Mouse (Mus musculus) CH12.LX (cell line): ENCODE measurements at regions not wholly inside any gene's neighbourhood (a gene's known extent, or its start where the extent isn't known, plus 50 kb on each side); places are given as distances from the start of the nearest gene placed in this dataset.

Experiments
- DNase-seq: peaks from one replicate; pipeline ENCODE4 v3.0.0-alpha.2; 2013; ENCODE audit errors: extremely low read depth
- H3K27ac ChIP-seq: 2 replicates; pipeline ENCODE4 v1.5.1; 2012; ENCODE audit warnings: low read depth, mild to moderate bottlenecking, control low read depth, moderate library complexity; ENCODE audit not compliant: insufficient read depth
- H3K27me3 ChIP-seq: replicated peaks from 2 replicates; pipeline ENCODE3; 2012; ENCODE audit warnings: inconsistent platforms
- H3K36me3 ChIP-seq, 2 experiments: replicated peaks in 1 of 2; 2 replicates each; pipeline versions ENCODE3 to v1.6.1; 2012; ENCODE audit warnings: inconsistent platforms in 1 of 2, low read length in 1 of 2, mild to moderate bottlenecking in 1 of 2, mixed read lengths in 1 of 2, moderate library complexity in 1 of 2; ENCODE audit not compliant: control insufficient read depth in 1 of 2, insufficient read depth in 1 of 2
- H3K4me1 ChIP-seq, 2 experiments: 2 replicates each; pipeline ENCODE4 v1.6.1; 2012; ENCODE audit warnings: inconsistent platforms in 1 of 2, moderate library complexity in 1 of 2; ENCODE audit not compliant: insufficient read depth in 2 of 2, control insufficient read depth in 1 of 2
- H3K4me2 ChIP-seq: 2 replicates; pipeline ENCODE4 v1.6.1; 2012; ENCODE audit warnings: low read depth, mild to moderate bottlenecking, control low read depth; ENCODE audit not compliant: poor library complexity, insufficient read depth, severe bottlenecking
- H3K4me3 ChIP-seq, 3 experiments: fragments of 150-350 bp in 1 of 3; sonication (generic) in 1 of 3; replicated peaks in 1 of 3; 2 replicates each; pipeline versions ENCODE3 to v1.5.1; 2011 to 2012; ENCODE audit warnings: low read depth in 2 of 3, low read length in 2 of 3, mild to moderate bottlenecking in 2 of 3, moderate library complexity in 2 of 3, control low read depth in 1 of 3, improper control_type of control experiment in 1 of 3, inconsistent platforms in 1 of 3, mixed read lengths in 1 of 3; ENCODE audit not compliant: poor library complexity in 1 of 3
- H3K79me2 ChIP-seq: replicated peaks from 2 replicates; pipeline ENCODE4 v1.6.1; 2012; ENCODE audit warnings: mild to moderate bottlenecking, moderate library complexity; ENCODE audit not compliant: control insufficient read depth, poor library complexity, insufficient read depth, severe bottlenecking; ENCODE audit errors: extremely low read depth
- H3K9ac ChIP-seq: 2 replicates; pipeline ENCODE4 v1.6.1; 2012; ENCODE audit warnings: low read depth, mild to moderate bottlenecking, control low read depth, moderate library complexity; ENCODE audit not compliant: insufficient read depth
- H3K9me3 ChIP-seq: replicated peaks from 2 replicates; pipeline ENCODE3; 2012; ENCODE audit warnings: low read length, inconsistent platforms, mixed read lengths
- BHLHE40 ChIP-seq: IDR thresholded peaks from 2 replicates; pipeline ENCODE4 v1.6.1; 2011; ENCODE audit warnings: mild to moderate bottlenecking, low read depth, low read length, improper control_type of control experiment
- CHD1 ChIP-seq: IDR thresholded peaks from 2 replicates; pipeline ENCODE4 v1.6.1; 2012; ENCODE audit warnings: low read depth, low read length, improper control_type of control experiment, inconsistent platforms
- E2F4 ChIP-seq: IDR thresholded peaks from 2 replicates; pipeline ENCODE4 v1.6.1; 2011; ENCODE audit warnings: low read depth, low read length, improper control_type of control experiment; ENCODE audit not compliant: insufficient replicate concordance
- EP300 ChIP-seq: IDR thresholded peaks from 2 replicates; pipeline ENCODE4 v1.6.1; 2011; ENCODE audit warnings: low read length, improper control_type of control experiment
- GABPA ChIP-seq: IDR thresholded peaks from 2 replicates; pipeline ENCODE4 v1.6.1; 2012; ENCODE audit warnings: low read depth, low read length, improper control_type of control experiment, inconsistent platforms; ENCODE audit not compliant: insufficient replicate concordance
- IRF4 ChIP-seq: IDR thresholded peaks from 2 replicates; pipeline ENCODE4 v1.6.1; 2014; ENCODE audit warnings: low read depth, mild to moderate bottlenecking, inconsistent platforms, low read length, improper control_type of control experiment
- MAFK ChIP-seq: IDR thresholded peaks from 2 replicates; pipeline ENCODE4 v1.6.1; 2011; ENCODE audit warnings: low read length, improper control_type of control experiment; ENCODE audit not compliant: insufficient replicate concordance
- MAZ ChIP-seq: IDR thresholded peaks from 2 replicates; pipeline ENCODE4 v1.6.1; 2012; ENCODE audit warnings: low read depth, mild to moderate bottlenecking, inconsistent platforms, low read length, improper control_type of control experiment, moderate library complexity
- MEF2A ChIP-seq: IDR thresholded peaks from 2 replicates; pipeline ENCODE4 v1.6.1; 2014; ENCODE audit warnings: low read depth, mild to moderate bottlenecking, inconsistent platforms, low read length, improper control_type of control experiment, borderline replicate concordance
- MXI1 ChIP-seq: IDR thresholded peaks from 2 replicates; pipeline ENCODE4 v1.6.1; 2011; ENCODE audit warnings: mild to moderate bottlenecking, low read depth, low read length, improper control_type of control experiment
- MYC ChIP-seq: IDR thresholded peaks from 2 replicates; pipeline ENCODE4 v1.6.1; 2011; ENCODE audit warnings: low read depth, mild to moderate bottlenecking, improper control_type of control experiment, low read length
- NELFE ChIP-seq: IDR thresholded peaks from 2 replicates; pipeline ENCODE4 v1.6.1; 2011; ENCODE audit warnings: low read depth, low read length, improper control_type of control experiment
- PAX5 ChIP-seq: IDR thresholded peaks from 2 replicates; pipeline ENCODE4 v1.6.1; 2012; ENCODE audit warnings: low read length, inconsistent platforms, mixed read lengths
- RCOR1 ChIP-seq: conservative IDR thresholded peaks from 2 replicates; pipeline ENCODE4 v1.6.1; 2012; ENCODE audit warnings: low read depth, mild to moderate bottlenecking, inconsistent platforms, low read length, improper control_type of control experiment
- SIN3A ChIP-seq: IDR thresholded peaks from 2 replicates; pipeline ENCODE4 v1.6.1; 2012; ENCODE audit warnings: low read length, improper control_type of control experiment, inconsistent platforms
- UBTF ChIP-seq: IDR thresholded peaks from 2 replicates; pipeline ENCODE4 v1.6.1; 2012; ENCODE audit warnings: low read depth, mild to moderate bottlenecking, inconsistent platforms, low read length, improper control_type of control experiment, moderate library complexity
- USF1 ChIP-seq: IDR thresholded peaks from 2 replicates; pipeline ENCODE4 v1.6.1; 2014; ENCODE audit warnings: low read depth, mild to moderate bottlenecking, inconsistent platforms, low read length, improper control_type of control experiment
- ZKSCAN1 ChIP-seq: IDR thresholded peaks from 2 replicates; pipeline ENCODE4 v1.6.1; 2012; ENCODE audit warnings: low read depth, inconsistent platforms, low read length, improper control_type of control experiment, borderline replicate concordance
- ZMIZ1 ChIP-seq: IDR thresholded peaks from 2 replicates; pipeline ENCODE4 v1.6.1; 2012; ENCODE audit warnings: low read depth, mild to moderate bottlenecking, inconsistent platforms, low read length, improper control_type of control experiment
- ZNF384 ChIP-seq: IDR thresholded peaks from 2 replicates; pipeline ENCODE4 v1.6.1; 2012; ENCODE audit warnings: low read depth, low read length, improper control_type of control experiment, inconsistent platforms
- dilution Hi-C: fragments of 300-500 bp; cut with MboI; formaldehyde crosslinking; loops from 2 replicates; pipeline ENCODE4 v1.14.3; 2020; ENCODE audit warnings: low sequenced_read_pairs; ENCODE audit not compliant: extremely low pct_unique_long_range_greater_than_20kb, extremely low pct_ligation_motif_present
- in situ Hi-C: fragments of 300-500 bp; cut with MboI; formaldehyde crosslinking; loops from 3 replicates; pipeline ENCODE4 v1.14.3; 2019; ENCODE audit warnings: low sequenced_read_pairs, low pct_ligation_motif_present, low pct_unique_long_range_greater_than_20kb, mixed read lengths

DNA sequence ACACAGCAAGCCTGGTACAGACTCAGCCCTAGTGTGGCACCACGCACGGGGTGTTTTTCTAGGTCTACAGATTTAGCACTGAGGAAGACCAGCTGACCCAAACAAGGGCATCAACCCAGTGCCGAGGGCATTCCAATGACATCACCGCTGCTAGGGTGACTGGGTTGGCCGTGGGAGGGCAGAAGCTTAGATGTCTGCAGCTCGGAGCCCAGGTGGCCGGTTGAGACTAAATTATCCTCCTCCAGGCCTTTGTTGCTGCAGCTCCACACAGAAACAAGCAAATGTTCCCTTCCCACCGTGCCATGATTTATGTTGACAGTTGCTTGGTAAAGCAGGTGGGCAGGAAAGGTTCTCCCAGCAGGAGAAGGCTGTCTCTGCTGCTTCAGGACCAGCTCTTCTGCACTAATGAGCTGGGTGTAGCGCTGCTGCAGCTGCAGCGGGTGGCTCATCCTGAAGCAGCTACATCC lies 198.8 kb upstream of the Peli2 start (continued):
- TF ChIP-seq CHD1, result no peak
- TF ChIP-seq MEF2A, result no peak
- no peak for TF ChIP-seq MAFK

DNA sequence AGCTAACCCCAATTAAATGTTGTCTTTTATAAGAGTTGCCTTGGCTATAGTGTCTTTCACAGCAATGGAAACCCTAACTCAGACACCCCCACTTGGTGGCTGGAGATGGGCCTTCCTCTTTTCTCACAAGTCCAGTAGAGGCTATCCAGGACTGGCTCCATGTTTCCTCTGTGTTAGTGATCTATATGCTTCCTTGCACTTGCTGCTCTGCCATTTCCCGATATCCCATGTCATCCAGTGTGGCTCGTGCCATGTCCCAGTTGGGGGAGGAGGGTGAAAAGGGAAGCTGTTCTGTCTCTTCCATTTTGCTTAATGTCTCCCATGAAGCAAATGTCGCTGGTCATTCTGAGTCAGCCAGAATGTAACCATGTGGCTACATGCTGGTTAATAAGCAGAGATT lies 194.2 kb upstream of the Peli2 start:
- Histone ChIP-seq H3K4me2 (no peak overlapping the region), H3K79me2 (no peaks in the 10 kb centered on the region), H3K4me3 (no peak overlapping the region), H3K36me3 (no peaks in the 10 kb centered on the region), H3K9ac (no peak overlapping the region), H3K27ac (no peak overlapping the region), H3K9me3 (no peaks in the 10 kb centered on the region), H3K4me1 (peaks cover 0 to 16% of the 10 kb centered on the region in 2 experiments; a peak in 2 of 4 replicates), H3K27me3 (no peaks in the 10 kb centered on the region)
- dilution Hi-C loops (no loop called here), in situ Hi-C loops (no loop called here)
- TF ChIP-seq RCOR1 (no peak), MXI1 (no peak), MAFK (no peak), USF1 (no peak), NELFE (no peak), GABPA (no peak), E2F4 (no peak), MAZ (no peak), MYC (no peak), EP300 (no peak), ZNF384 (no peak), ZKSCAN1 (no peak), IRF4 (no peak), PAX5 (no peak), UBTF (no peak), BHLHE40 (no peak), ZMIZ1 (no peak), SIN3A (no peak), MEF2A (no peak)
- no peak for DNase-seq
